Mouse (Mus musculus) hindbrain, postnatal 0 days (tissue): Measurements from ENCODE around the gene Ifrd2. TPM values are rescaled to one million over a fixed set of nuclear protein-coding genes. Genes with fewer than 3 reads are reported as not detected.

ENCODE experiments used
- ATAC-seq: fragments of 200-750 bp; cut with Nextera tagmentation; 2 replicates; pipeline ENCODE4 v1.8.0; 2017; ENCODE audit warnings: mild to moderate bottlenecking, moderate TSS enrichment, moderate library complexity
- DNase-seq: peaks from one replicate; pipeline ENCODE4 v3.0.0-alpha.2; 2015; ENCODE audit warnings: low spot score
- H3K27ac ChIP-seq: fragments of 300-500 bp; sonication (generic); 2 replicates; pipeline ENCODE4 v1.5.1; 2014; ENCODE audit warnings: mild to moderate bottlenecking
- H3K27me3 ChIP-seq: fragments of 300-500 bp; sonication (generic); 2 replicates; pipeline ENCODE4 v1.6.1; 2014; ENCODE audit warnings: low read length, mixed read lengths; ENCODE audit not compliant: insufficient read depth
- H3K36me3 ChIP-seq: fragments of 300-500 bp; sonication (generic); 2 replicates; pipeline ENCODE4 v1.6.1; 2014; ENCODE audit warnings: low read length, mixed read lengths; ENCODE audit not compliant: insufficient read depth
- H3K4me1 ChIP-seq: fragments of 300-500 bp; sonication (generic); 2 replicates; pipeline ENCODE4 v1.6.1; 2014; ENCODE audit warnings: antibody characterized with exemption, low read length, mixed read lengths; ENCODE audit not compliant: insufficient read depth
- H3K4me2 ChIP-seq: fragments of 300-500 bp; sonication (generic); 2 replicates; pipeline ENCODE4 v1.6.1; 2014; ENCODE audit warnings: low read depth, mild to moderate bottlenecking, low read length, moderate library complexity, mixed read lengths
- H3K4me3 ChIP-seq: fragments of 300-500 bp; sonication (generic); 2 replicates; pipeline ENCODE4 v1.5.1; 2014; ENCODE audit warnings: low read length
- H3K9ac ChIP-seq: fragments of 300-500 bp; sonication (generic); replicated peaks from 2 replicates; pipeline ENCODE4 v1.6.1; 2014; ENCODE audit warnings: mild to moderate bottlenecking, low read length, moderate library complexity, mixed read lengths
- H3K9me3 ChIP-seq: fragments of 300-500 bp; sonication (generic); 2 replicates; pipeline ENCODE4 v1.6.1; 2016; ENCODE audit warnings: low read length, mixed read lengths
- CTCF ChIP-seq: IDR thresholded peaks from 2 replicates; pipeline ENCODE4 v1.5.1; 2016; ENCODE audit warnings: antibody characterized with exemption, control low read depth, low read depth
- WGBS: fragments of 180-500 bp; shearing (Covaris S2); extraction: QIAGEN DNeasy Blood & Tissue Kit; methylation state at CpG from one replicate; pipeline ENCODE4 v1.1.7; 2014; 5-methylcytosine and 5-hydroxymethylcytosine counted together
- polyA plus RNA-seq: library from polyadenylated mRNA; unstranded; fragments of >200 nt; fragmentation: Nextera tagmentation; extraction: Ambion mirVana; gene quantifications from 2 replicates; pipeline ENCODE4 v1.2.1, GENCODE M21; 2015
- total RNA-seq: library from RNA; depleted of rRNA; stranded (reverse); fragments of >200 nt; gene quantifications from 2 replicates; pipeline ENCODE4 v1.2.3, GENCODE M21; 2014

The Ifrd2 gene
- total and polyA plus RNA-seq, 2 experiments from 2014 or later: 7.6 to 9.3 TPM

GRCm38 (mm10) chr9:107628721-107629410 lies 41.4 kb downstream of the Ifrd2 start:
- H3K36me3 ChIP-seq: no peaks in the 10 kb centered on the region
- H3K9ac ChIP-seq: peak overlapping the region; percentile 14; the same call in 1 of the 2 replicates
- peak overlapping the region; percentile 39 for H3K4me2 ChIP-seq
- H3K4me3 ChIP-seq: no peak overlapping the region
- 38% methylated on average over 15 of the region's 15 CpGs for WGBS
- H3K9me3 ChIP-seq: no peaks in the 10 kb centered on the region
- ATAC-seq: no peak
- H3K27me3 ChIP-seq: no peaks in the 10 kb centered on the region
- peak overlapping the region; percentile 93 for H3K27ac ChIP-seq
- H3K4me1 ChIP-seq: peaks cover 61% of the 10 kb centered on the region
- DNase-seq: no peak
- no peak for TF ChIP-seq CTCF

DNA sequence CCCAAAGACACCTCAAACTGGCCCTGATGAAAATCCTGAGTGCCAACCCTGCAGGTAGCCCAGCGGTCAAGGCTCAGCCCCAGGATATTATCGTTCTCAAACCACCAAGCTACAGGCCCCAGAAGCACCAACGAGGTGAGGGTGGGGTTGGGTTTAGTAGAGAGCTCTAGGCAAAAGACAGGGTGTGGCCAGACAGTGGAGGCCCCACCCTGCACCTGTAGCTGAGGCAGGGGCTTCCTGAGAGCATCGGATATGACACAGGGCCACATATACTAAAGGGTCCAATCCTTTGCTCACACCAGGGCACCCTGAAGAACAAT lies 41.9 kb downstream of the Ifrd2 start:
- DNase-seq (no peak), ATAC-seq (no peak)
- no peaks in the 10 kb centered on the region for H3K9me3 ChIP-seq
- no peak for TF ChIP-seq CTCF
- H3K36me3 ChIP-seq: no peaks in the 10 kb centered on the region
- H3K4me1 ChIP-seq: peaks cover 63% of the 10 kb centered on the region
- no peaks in the 10 kb centered on the region for H3K27me3 ChIP-seq
- H3K4me2 ChIP-seq: peak overlapping the region; percentile 39
- WGBS: 20% methylated on average over 4 of the region's 4 CpGs
- peak overlapping the region; percentile 9; the same call in 1 of the 2 replicates for H3K9ac ChIP-seq
- no peak overlapping the region for H3K4me3 ChIP-seq
- H3K27ac ChIP-seq: peak overlapping the region; percentile 93

DNA sequence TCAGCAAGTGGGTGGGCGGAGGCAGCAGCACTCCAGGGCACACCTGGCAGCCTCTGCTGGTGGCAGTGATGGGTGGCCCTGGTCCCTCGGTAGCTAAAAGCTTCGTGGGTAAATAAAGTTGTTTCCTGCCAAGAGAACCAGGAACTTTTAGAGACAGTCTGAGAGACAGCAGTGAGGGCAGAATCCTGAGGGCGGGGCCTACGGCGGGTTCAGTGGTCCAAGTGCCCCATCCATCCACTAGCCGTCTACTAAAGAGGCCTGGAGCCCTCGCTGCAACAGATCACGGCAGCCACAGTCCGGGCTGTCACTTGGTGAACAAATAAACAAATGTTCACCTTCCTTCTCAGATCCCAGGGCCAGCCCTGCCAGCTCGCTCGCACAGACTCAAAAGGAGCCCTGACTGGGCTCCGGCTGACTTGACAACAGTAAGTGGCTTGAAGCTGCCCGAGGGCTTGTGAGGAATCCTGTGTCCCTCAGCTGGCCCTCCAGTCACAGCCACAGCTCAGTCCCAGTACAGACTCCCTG lies 42.5 kb downstream of the Ifrd2 start:
- ATAC-seq (peak; percentile 46; the same call in 1 of the 2 replicates), DNase-seq (peak; percentile 69)
- H3K4me2 ChIP-seq: peak overlapping the region; percentile 39
- no peaks in the 10 kb centered on the region for H3K36me3 ChIP-seq
- WGBS: 9% methylated on average over 14 of the region's 14 CpGs
- H3K4me3 ChIP-seq: no peak overlapping the region
- H3K27me3 ChIP-seq: no peaks in the 10 kb centered on the region
- peak overlapping the region; percentile 93 for H3K27ac ChIP-seq
- peak overlapping the region; percentile 28; the same call in 1 of the 2 replicates for H3K9ac ChIP-seq
- no peak for TF ChIP-seq CTCF
- H3K9me3 ChIP-seq: no peaks in the 10 kb centered on the region
- H3K4me1 ChIP-seq: peaks cover 65% of the 10 kb centered on the region

DNA sequence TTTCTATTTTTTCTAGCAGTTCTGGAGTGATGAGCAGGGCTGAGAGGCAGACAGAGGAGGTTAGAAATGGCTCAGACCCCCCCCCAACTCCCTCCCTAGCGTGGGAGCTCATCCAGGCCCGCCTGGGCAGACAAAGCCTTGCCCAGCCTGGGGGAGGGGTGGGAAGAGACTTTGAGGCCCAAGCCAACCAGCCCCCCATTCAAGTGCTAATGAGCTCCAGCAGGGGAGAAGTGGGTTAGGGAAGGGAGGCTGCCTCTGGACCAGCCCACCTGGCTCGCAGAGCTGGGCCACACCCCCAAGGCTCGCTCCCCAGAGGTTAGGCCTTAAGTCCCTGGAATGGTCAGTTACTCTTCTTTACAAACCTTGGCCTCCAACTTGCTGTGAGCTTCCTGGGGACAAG lies 43.1 kb downstream of the Ifrd2 start:
- ATAC-seq (peak; percentile 50; the same call in 1 of the 2 replicates), DNase-seq (peak; percentile 85)
- Histone ChIP-seq H3K4me3 (no peak overlapping the region), H3K4me2 (peak overlapping the region; percentile 39; the same call in 1 of the 2 replicates), H3K27ac (peak overlapping the region; percentile 93), H3K36me3 (no peaks in the 10 kb centered on the region), H3K9ac (peak overlapping the region; percentile 28; the same call in 1 of the 2 replicates), H3K27me3 (no peaks in the 10 kb centered on the region), H3K9me3 (no peaks in the 10 kb centered on the region), H3K4me1 (peaks cover 65% of the 10 kb centered on the region)
- no peak for TF ChIP-seq CTCF
- 5% methylated on average over 4 of the region's 4 CpGs for WGBS

DNA sequence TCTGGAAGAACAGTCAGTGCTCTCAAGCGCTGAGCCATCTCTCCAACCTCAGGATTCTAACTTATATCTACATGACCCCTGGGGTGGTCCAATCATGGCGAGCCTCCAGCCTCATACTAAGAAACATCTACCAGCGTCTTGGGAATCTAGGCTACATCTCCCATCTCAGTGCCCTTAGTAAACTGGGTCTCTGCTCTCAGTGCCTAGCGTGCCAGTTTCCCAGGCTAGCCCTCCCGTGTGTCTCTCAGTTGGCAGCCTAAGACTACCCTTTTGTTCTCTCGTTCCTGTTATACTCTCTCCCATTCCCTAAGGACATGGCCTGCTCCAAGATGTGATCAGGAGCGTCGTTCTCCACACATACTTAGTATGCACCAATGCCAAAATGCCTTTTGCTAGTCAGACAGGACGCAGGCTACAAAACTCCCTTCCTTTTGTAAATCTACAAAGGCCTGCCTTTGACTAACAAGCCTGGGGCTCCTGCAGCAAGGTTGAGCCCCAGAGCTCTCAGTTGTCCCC lies 43.9 kb downstream of the Ifrd2 start:
- no peaks in the 10 kb centered on the region for H3K9me3 ChIP-seq
- H3K4me1 ChIP-seq: peaks cover 61% of the 10 kb centered on the region
- H3K27ac ChIP-seq: peak overlapping the region; percentile 93
- ATAC-seq (no peak), DNase-seq (no peak)
- H3K9ac ChIP-seq: 0 out of 2 replicates have a peak overlapping the region, but pooled peaks have one; percentile 28
- H3K4me3 ChIP-seq: no peak overlapping the region
- TF ChIP-seq CTCF: no peak
- H3K4me2 ChIP-seq: peak overlapping the region; percentile 96
- H3K27me3 ChIP-seq: no peaks in the 10 kb centered on the region
- 22% methylated on average over 9 of the region's 9 CpGs for WGBS
- H3K36me3 ChIP-seq: no peaks in the 10 kb centered on the region

DNA sequence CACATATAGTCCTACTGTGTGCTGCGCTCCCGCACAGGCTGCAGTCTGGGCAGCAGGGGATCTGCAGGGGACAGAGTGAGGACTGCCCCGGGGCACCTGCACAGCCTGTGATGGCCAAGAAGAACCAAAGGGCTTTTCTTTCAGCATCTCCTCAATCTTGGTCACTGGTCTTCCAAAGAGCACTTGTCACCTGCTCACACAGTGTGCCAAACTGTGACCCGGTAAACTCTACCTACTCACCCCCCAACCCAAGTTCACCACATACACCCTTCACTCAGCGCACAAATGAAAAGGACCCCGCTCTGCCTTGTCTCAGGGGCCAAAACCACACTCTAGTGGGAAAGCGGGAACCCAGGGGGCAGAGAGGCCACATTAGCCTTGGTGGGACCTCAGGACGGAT lies 44.4 kb downstream of the Ifrd2 start:
- 51% methylated on average over 8 of the region's 8 CpGs for WGBS
- no peak overlapping the region for H3K4me3 ChIP-seq
- H3K4me2 ChIP-seq: peak overlapping the region; percentile 96
- no peak overlapping the region for H3K9ac ChIP-seq
- DNase-seq (no peak), ATAC-seq (no peak)
- no peaks in the 10 kb centered on the region for H3K9me3 ChIP-seq
- peaks cover 58% of the 10 kb centered on the region for H3K4me1 ChIP-seq
- H3K27me3 ChIP-seq: no peaks in the 10 kb centered on the region
- no peaks in the 10 kb centered on the region for H3K36me3 ChIP-seq
- TF ChIP-seq CTCF: no peak
- peak overlapping the region; percentile 93 for H3K27ac ChIP-seq

- Histone ChIP-seq H3K4me1 (peaks cover 58% of the 10 kb centered on the region), H3K4me3 (peak overlapping the region; percentile 81), H3K9me3 (no peaks in the 10 kb centered on the region), H3K9ac (peak overlapping the region; percentile 89), H3K36me3 (no peaks in the 10 kb centered on the region), H3K27me3 (no peaks in the 10 kb centered on the region), H3K27ac (peak overlapping the region; percentile 93), H3K4me2 (peak overlapping the region; percentile 96)
- no peak for TF ChIP-seq CTCF
- no peak for ATAC-seq
- peak; percentile 75 for DNase-seq
- WGBS: 10% methylated on average over 6 of the region's 6 CpGs
These were observed 45.0 kb downstream of the Ifrd2 start for GRCm38 (mm10) chr9:107632478-107632877.
